Mouse (Mus musculus) liver, embryonic 14.5 days (tissue): ENCODE measurements around the gene Creb5.

ENCODE experiments used
- CTCF ChIP-seq: IDR thresholded peaks from 2 replicates; pipeline ENCODE4 v1.5.1; 2016; ENCODE audit warnings: antibody characterized with exemption, low read depth, control low read depth
- EP300 ChIP-seq: IDR thresholded peaks from 2 replicates; pipeline ENCODE4 v1.6.1; 2016; ENCODE audit warnings: antibody characterized with exemption, low read depth

DNA sequence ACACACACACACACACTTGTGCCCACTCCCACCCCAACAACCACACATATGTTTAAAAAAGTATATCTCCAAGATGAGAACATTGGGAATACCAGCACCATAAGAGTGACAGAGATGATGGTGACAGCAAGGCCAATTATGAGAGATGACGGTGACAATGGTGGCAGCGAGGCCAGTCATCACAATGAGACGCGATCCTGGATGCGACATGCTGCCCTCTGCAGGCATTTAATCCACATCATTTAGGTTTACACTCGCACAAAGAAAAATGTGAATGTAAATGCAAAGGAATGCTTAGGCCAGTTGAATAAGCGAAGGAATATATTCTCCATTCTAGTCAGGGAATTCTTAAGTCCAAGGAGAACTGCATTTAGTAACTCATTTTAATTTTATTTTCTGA, 222.9 kb downstream of the Creb5 start:
- TF ChIP-seq CTCF (0 out of 2 replicates have a peak, but pooled peaks have one; percentile 2), EP300 (no peak)
